15 mouse cellular contexts compared by ENCODE assay signal in the genomic region with DNA sequence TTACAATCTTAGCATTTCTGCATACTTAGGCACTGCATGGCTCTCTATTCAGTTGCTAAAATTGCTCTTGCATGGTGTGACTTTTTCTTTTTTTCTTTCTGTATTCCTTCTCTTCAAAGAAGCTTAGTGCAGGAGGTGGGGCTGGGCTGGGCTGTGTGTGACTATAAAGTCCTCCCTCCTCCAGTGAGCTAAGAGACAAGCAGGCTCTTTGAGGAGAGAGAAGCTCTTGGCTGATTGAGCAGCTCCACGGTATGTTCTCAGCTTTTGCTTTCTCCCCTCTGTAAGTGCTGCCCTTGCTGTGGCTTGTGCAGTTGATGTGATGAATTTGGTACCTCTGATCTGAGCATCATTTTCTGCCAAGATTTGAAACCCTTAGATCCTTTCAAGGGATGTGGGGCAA. TPM values are rescaled to one million over a fixed set of nuclear protein-coding genes. Genes with fewer than 3 reads are reported as not detected.
A peak's percentile ranks its signal among the peaks of the same experiment; 100 is the strongest.
DNase-seq lines count a peak whose midpoint lies in the region; ATAC-seq and TF ChIP-seq lines count a peak whose summit lies in the region.
"Had no signal": no experiment of that assay in that cellular context is flagged by ENCODE, and none has a peak within 500 bp of the region (broad histone marks: within the 10 kb centered on the region; RNA-seq: fewer than 3 reads in every experiment).

No protein-coding gene starts in this region.

- H3K36me3 ChIP-seq in midbrain, embryonic 11.5 days (ENCODE audit: control insufficient read depth, insufficient read depth, low read length) = no peaks in the 10 kb centered on the region
- no peaks in the 10 kb centered on the region for H3K36me3 ChIP-seq in midbrain, embryonic 14.5 days (ENCODE audit: control insufficient read depth, insufficient read depth, low read length)
- H3K36me3 ChIP-seq in embryonic facial prominence, embryonic 14.5 days (ENCODE audit: control insufficient read depth, insufficient read depth, low read length) = no peaks in the 10 kb centered on the region
- no peaks in the 10 kb centered on the region for H3K36me3 ChIP-seq in small intestine, adult 2 months (ENCODE audit: control insufficient read depth, insufficient read depth, low read length)
- H3K36me3 ChIP-seq: lung, embryonic 15.5 days had no signal

- H3K4me3 ChIP-seq in midbrain, embryonic 11.5 days (ENCODE audit: low read depth, low read length) = no peak overlapping the region
- no peak overlapping the region for H3K4me3 ChIP-seq in midbrain, embryonic 14.5 days (replicated peaks; ENCODE audit: low read depth, low read length)
- H3K4me3 ChIP-seq in embryonic facial prominence, embryonic 14.5 days (ENCODE audit: low read depth, low read length) = no peak overlapping the region
- H3K4me3 ChIP-seq in small intestine, adult 2 months (ENCODE audit: low read depth, low read length) = no peak overlapping the region
- H3K4me3 ChIP-seq: lung, embryonic 15.5 days had no signal

- no peak overlapping the region for H3K27ac ChIP-seq in midbrain, embryonic 11.5 days (ENCODE audit: low read depth, low read length)
- H3K27ac ChIP-seq in midbrain, embryonic 14.5 days (replicated peaks; ENCODE audit: low read depth, low read length) = no peak overlapping the region
- no peak overlapping the region for H3K27ac ChIP-seq in embryonic facial prominence, embryonic 14.5 days (replicated peaks; ENCODE audit: low read depth, low read length)
- H3K27ac ChIP-seq in small intestine, adult 2 months (ENCODE audit: insufficient read depth, low read depth, low read length) = no peak overlapping the region
- H3K27ac ChIP-seq: lung, embryonic 15.5 days had no signal

- no peak for ATAC-seq in CD4-positive, CD25-positive, alpha-beta regulatory T cell, adult 4 months
- no peak for ATAC-seq in midbrain, embryonic 11.5 days (ENCODE audit: low FRiP score)
- no peak; the same call in 1 of the 2 replicates for ATAC-seq in midbrain, embryonic 14.5 days (ENCODE audit: low FRiP score, low TSS enrichment)
- no peak for ATAC-seq in embryonic facial prominence, embryonic 14.5 days (ENCODE audit: low read depth)

- H3K9ac ChIP-seq in midbrain, embryonic 11.5 days (ENCODE audit: low read length) = no peak overlapping the region
- H3K9ac ChIP-seq in midbrain, embryonic 14.5 days (replicated peaks; ENCODE audit: low read length) = no peak overlapping the region
- no peak overlapping the region for H3K9ac ChIP-seq in embryonic facial prominence, embryonic 14.5 days (ENCODE audit: low read depth, low read length)
- H3K9ac ChIP-seq: lung, embryonic 15.5 days had no signal

- peak; percentile 8 for DNase-seq in CD4-positive, CD25-positive, alpha-beta regulatory T cell, adult 2 months (ENCODE audit: low read depth, low spot score)
- DNase-seq in midbrain, embryonic 11.5 days (ENCODE audit: low spot score, missing footprints) = peak; percentile 78
- DNase-seq in midbrain, embryonic 14.5 days = no peak
- peak; percentile 1 for DNase-seq in embryonic facial prominence, embryonic 14.5 days (ENCODE audit: low spot score)
- no peak for DNase-seq in thymus, postnatal 36 days
- no peak for DNase-seq in urinary bladder, adult 2 months (ENCODE audit: low spot score)
- DNase-seq: adrenal gland, adult 8-10 months; gastrocnemius, postnatal 25 days; heart, postnatal 10 days; kidney, adult 2 months; right cerebral cortex, postnatal 25 days had no signal

- no peaks in the 10 kb centered on the region for H3K4me1 ChIP-seq in midbrain, embryonic 11.5 days (ENCODE audit: control insufficient read depth, insufficient read depth, low read length)
- H3K4me1 ChIP-seq in midbrain, embryonic 14.5 days (ENCODE audit: control insufficient read depth, insufficient read depth, low read length) = no peaks in the 10 kb centered on the region
- no peaks in the 10 kb centered on the region for H3K4me1 ChIP-seq in embryonic facial prominence, embryonic 14.5 days (ENCODE audit: control insufficient read depth, insufficient read depth, low read length)
- no peaks in the 10 kb centered on the region for H3K4me1 ChIP-seq in small intestine, adult 2 months (ENCODE audit: control insufficient read depth, insufficient read depth, insufficient read length, low read length)
- H3K4me1 ChIP-seq: lung, embryonic 15.5 days had no signal

- 60% methylated on average over 1 of the region's 1 CpGs for WGBS in midbrain, embryonic 11.5 days
- WGBS in midbrain, embryonic 14.5 days = 54% methylated on average over 1 of the region's 1 CpGs
- 60% methylated on average over 1 of the region's 1 CpGs for WGBS in embryonic facial prominence, embryonic 14.5 days
- WGBS in small intestine, adult 2 months = 55% methylated on average over 1 of the region's 1 CpGs

- H3K27me3 ChIP-seq in midbrain, embryonic 11.5 days (ENCODE audit: control insufficient read depth, insufficient read depth, low read length) = no peaks in the 10 kb centered on the region
- H3K27me3 ChIP-seq in midbrain, embryonic 14.5 days (ENCODE audit: control insufficient read depth, insufficient read depth, low read length) = no peaks in the 10 kb centered on the region
- H3K27me3 ChIP-seq in embryonic facial prominence, embryonic 14.5 days (replicated peaks; ENCODE audit: control insufficient read depth, insufficient read depth, low read length) = no peaks in the 10 kb centered on the region
- H3K27me3 ChIP-seq in small intestine, adult 2 months (ENCODE audit: control insufficient read depth, insufficient read depth, low read length) = no peaks in the 10 kb centered on the region
- H3K27me3 ChIP-seq: lung, embryonic 15.5 days had no signal

- TF ChIP-seq POLR2A in small intestine, adult 2 months (IDR thresholded peaks at IDR 0.05; ENCODE audit: low read depth, low read length) = no peak

- H3K4me2 ChIP-seq in midbrain, embryonic 11.5 days = no peak overlapping the region
- no peak overlapping the region for H3K4me2 ChIP-seq in midbrain, embryonic 14.5 days (ENCODE audit: low read length)
- H3K4me2 ChIP-seq in embryonic facial prominence, embryonic 14.5 days (ENCODE audit: low read depth, low read length) = no peak overlapping the region
- H3K4me2 ChIP-seq: lung, embryonic 15.5 days had no signal

- H3K9me3 ChIP-seq in midbrain, embryonic 11.5 days (ENCODE audit: control insufficient read depth, low read length) = peaks cover 76% of the 10 kb centered on the region
- H3K9me3 ChIP-seq in midbrain, embryonic 14.5 days (ENCODE audit: control insufficient read depth, low read length) = peaks cover 83% of the 10 kb centered on the region
- peaks cover 85% of the 10 kb centered on the region for H3K9me3 ChIP-seq in embryonic facial prominence, embryonic 14.5 days (ENCODE audit: control insufficient read depth, low read length)

- peak; percentile 19; the same call in 1 of the 2 replicates for TF ChIP-seq CTCF in small intestine, adult 2 months (IDR thresholded peaks at IDR 0.05; ENCODE audit: extremely low read depth, insufficient read length, insufficient replicate concordance, low read depth, low read length)

RNA-seq across cellular contexts. Expression of a gene that starts 29.1 kb away (rescaled TPM):
- not detected for polyA plus RNA-seq in CD4-positive, CD25-positive, alpha-beta regulatory T cell, adult 4 months (2017; shearing (Covaris generic))
- not detected in 2 replicates for polyA plus RNA-seq in midbrain, embryonic 11.5 days (2014; fragmentation: Nextera tagmentation; extraction: Ambion mirVana)
- polyA plus RNA-seq in midbrain, embryonic 14.5 days (2014; fragmentation: Nextera tagmentation; extraction: Ambion mirVana) = 0.14 TPM in 1 of 2 replicates, not detected in the other
- 0.07 TPM in 1 of 2 replicates, not detected in the other for polyA plus RNA-seq in embryonic facial prominence, embryonic 14.5 days (2014; fragmentation: Nextera tagmentation; extraction: Ambion mirVana)
- polyA plus RNA-seq in small intestine, adult 2 months (2012; rRNA removed) = not detected in 2 replicates
- polyA plus RNA-seq in urinary bladder, adult 2 months (2012; rRNA removed) = not detected in 2 replicates
- polyA plus RNA-seq: kidney, adult 2 months; stomach, embryonic 16.5 days had no signal

RNA-seq across cellular contexts. Expression of a gene that starts 29.1 kb away (rescaled TPM):
- 10 to 100 TPM; 56.6 to 72.9 TPM for polyA plus RNA-seq in CD4-positive, CD25-positive, alpha-beta regulatory T cell, adult 4 months (2017; shearing (Covaris generic))
- polyA plus RNA-seq in midbrain, embryonic 11.5 days (2014; fragmentation: Nextera tagmentation; extraction: Ambion mirVana) = 135 TPM in 2 replicates
- polyA plus RNA-seq in midbrain, embryonic 14.5 days (2014; fragmentation: Nextera tagmentation; extraction: Ambion mirVana) = 52.9 and 80.2 TPM in 2 replicates
- 110 and 137 TPM in 2 replicates for polyA plus RNA-seq in embryonic facial prominence, embryonic 14.5 days (2014; fragmentation: Nextera tagmentation; extraction: Ambion mirVana)
- 22.9 and 23.4 TPM in 2 replicates for polyA plus RNA-seq in small intestine, adult 2 months (2012; rRNA removed)
- 62.9 and 67.6 TPM in 2 replicates for polyA plus RNA-seq in urinary bladder, adult 2 months (2012; rRNA removed)

Comparison
In these comparisons a context has a peak if more than half of its experiments do, and no peak if none do; other contexts are left out.
1. DNase-seq: peak in CD4-positive, CD25-positive, alpha-beta regulatory T cell, adult 2 months (single experiment), midbrain, embryonic 11.5 days (single experiment) and embryonic facial prominence, embryonic 14.5 days (single experiment); none in midbrain, embryonic 14.5 days (single experiment), thymus, postnatal 36 days (0 of 2) and urinary bladder, adult 2 months (single experiment).